Mouse (Mus musculus) kidney, embryonic 14.5 days (tissue): ENCODE measurements around the gene Pnma1. TPM values are rescaled to one million over a fixed set of nuclear protein-coding genes. Genes with fewer than 3 reads are reported as not detected.

Source experiments
- polyA plus RNA-seq: library from polyadenylated mRNA; unstranded; fragments of >200 nt; fragmentation: Nextera tagmentation; extraction: Ambion mirVana; gene quantifications from 2 replicates; pipeline ENCODE4 v1.2.1, GENCODE M21; 2014

Pnma1 gene
- polyA plus RNA-seq, 1 experiment from 2014 or later: 0.51 TPM

Other genes with a start within 250 kb of the Pnma1 start
- gene Numb, start 226.6 kb downstream of the Pnma1 start, polyA plus RNA-seq: 26.4 and 34.1 TPM in 2 replicates
- gene Riox1, start 197.9 kb downstream of the Pnma1 start, polyA plus RNA-seq: 14.1 and 16.2 TPM in 2 replicates
- gene Heatr4, start 163.6 kb downstream of the Pnma1 start, polyA plus RNA-seq: not detected in 2 replicates
- gene Acot2, start 160.6 kb downstream of the Pnma1 start, polyA plus RNA-seq: 32.7 and 37.5 TPM in 2 replicates
- gene Acot1, start 139.0 kb downstream of the Pnma1 start, polyA plus RNA-seq: 48.9 and 55.2 TPM in 2 replicates
- gene Acot4, start 110.1 kb downstream of the Pnma1 start, polyA plus RNA-seq: 1.3 and 3.4 TPM in 2 replicates
- gene Gm49366, start 109.6 kb downstream of the Pnma1 start, polyA plus RNA-seq: not detected in 2 replicates
- gene Acot3, start 96.3 kb downstream of the Pnma1 start, polyA plus RNA-seq: 0.55 and 0.79 TPM in 2 replicates
- not detected in 2 replicates for gene Acot5, start 79.2 kb downstream of the Pnma1 start, polyA plus RNA-seq
- 1.7 and 2.0 TPM in 2 replicates for gene Acot6, start 47.8 kb downstream of the Pnma1 start, polyA plus RNA-seq
- gene Dnal1, start 34.1 kb downstream of the Pnma1 start, polyA plus RNA-seq: 5.1 and 5.5 TPM in 2 replicates
- 5.8 and 9.3 TPM in 2 replicates for gene Elmsan1, start 70.4 kb upstream of the Pnma1 start, polyA plus RNA-seq
- gene Ptgr2, start 136.7 kb upstream of the Pnma1 start, polyA plus RNA-seq: 12.8 and 21.1 TPM in 2 replicates
- 65.6 and 88.7 TPM in 2 replicates for gene Zfp410, start 168.4 kb upstream of the Pnma1 start, polyA plus RNA-seq
- 51.4 and 54.7 TPM in 2 replicates for gene Coq6, start 213.2 kb upstream of the Pnma1 start, polyA plus RNA-seq
- gene Fam161b, start 213.3 kb upstream of the Pnma1 start, polyA plus RNA-seq: 2.9 and 3.7 TPM in 2 replicates